Mouse (Mus musculus) heart, postnatal 0 days (tissue): ENCODE data around the gene Otud7b.

ENCODE experiments used
- CTCF ChIP-seq: IDR thresholded peaks from 2 replicates; pipeline ENCODE4 v1.5.1; 2016; ENCODE audit warnings: antibody characterized with exemption, control low read depth, low read depth
- EP300 ChIP-seq: IDR thresholded peaks from 2 replicates; pipeline ENCODE4 v1.6.1; 2016; ENCODE audit warnings: antibody characterized with exemption, low read depth

- no peak for TF ChIP-seq CTCF
- no peak for TF ChIP-seq EP300
Observed at GRCm38 (mm10) chr3:96082100-96082499, 22.2 kb upstream of the Otud7b start.
